Mouse (Mus musculus) cerebellum, adult 9-10 months (tissue): Measurements from ENCODE around the gene Abracl.
A peak's percentile ranks its signal among the peaks of the same experiment; 100 is the strongest.

Experiments
- DNase-seq: peaks from one replicate; pipeline ENCODE4 v3.0.0; 2022

Abracl gene

GRCm38 (mm10) chr10:18022741-18023347 lies at the start of gene Abracl:
TSS of gene Abracl (minus strand) at chr10:18023288.
- peak; percentile 48 for DNase-seq

GRCm38 (mm10) chr10:18072871-18073270 lies 49.8 kb upstream of the Abracl start:
- DNase-seq, result no peak

GRCm38 (mm10) chr10:18070616-18071015 lies 47.5 kb upstream of the Abracl start:
- no peak for DNase-seq

- peak; percentile 38 for DNase-seq
These were observed 47.1 kb upstream of the Abracl start for GRCm38 (mm10) chr10:18070144-18070543.

GRCm38 (mm10) chr10:18069576-18069975 lies 46.5 kb upstream of the Abracl start:
- peak; percentile 70 for DNase-seq

- no peak for DNase-seq
These were observed 45.8 kb upstream of the Abracl start for GRCm38 (mm10) chr10:18068880-18069279.

GRCm38 (mm10) chr10:18067761-18068446 lies 44.8 kb upstream of the Abracl start:
- no peak for DNase-seq

GRCm38 (mm10) chr10:18066031-18066439 lies 42.9 kb upstream of the Abracl start:
- no peak for DNase-seq

- DNase-seq, result no peak
These were observed 41.6 kb upstream of the Abracl start for GRCm38 (mm10) chr10:18064606-18065228.

GRCm38 (mm10) chr10:18061533-18061932 lies 38.4 kb upstream of the Abracl start:
- DNase-seq, result no peak

- no peak for DNase-seq
These were observed 37.7 kb upstream of the Abracl start for GRCm38 (mm10) chr10:18060778-18061177.

- DNase-seq, result no peak
These were observed 36.7 kb upstream of the Abracl start for GRCm38 (mm10) chr10:18059807-18060206.

GRCm38 (mm10) chr10:18058681-18059338 lies 35.7 kb upstream of the Abracl start:
- DNase-seq, result no peak

- DNase-seq, result peak; percentile 50
These were observed 33.3 kb upstream of the Abracl start for GRCm38 (mm10) chr10:18056391-18056745.

- DNase-seq, result no peak
These were observed 32.8 kb upstream of the Abracl start, which contains the start of gene Reps1 for GRCm38 (mm10) chr10:18055696-18056390. TSS of gene Reps1 (plus strand) at chr10:18055861.

- peak; percentile 86 for DNase-seq
These were observed 32.1 kb upstream of the Abracl start for GRCm38 (mm10) chr10:18055009-18055695.

- DNase-seq, result no peak
These were observed 24.5 kb upstream of the Abracl start for GRCm38 (mm10) chr10:18047380-18048146.

- no peak for DNase-seq
These were observed 23.3 kb upstream of the Abracl start for GRCm38 (mm10) chr10:18046380-18046779.

GRCm38 (mm10) chr10:18036849-18037248 lies 13.8 kb upstream of the Abracl start:
- DNase-seq, result no peak

GRCm38 (mm10) chr10:18034408-18034807 lies 11.3 kb upstream of the Abracl start:
- no peak for DNase-seq

- DNase-seq, result peak; percentile 39
These were observed 776 bp downstream of the Abracl start for GRCm38 (mm10) chr10:18022312-18022711.
